Mouse (Mus musculus) liver, postnatal 0 days (tissue): Measurements from ENCODE around the gene Prss1. TPM values are rescaled to one million over a fixed set of nuclear protein-coding genes. Genes with fewer than 3 reads are reported as not detected.
"Not testable (repeated sequence)": the region's sequence is repeated elsewhere in the genome, so short reads cannot be mapped to it uniquely, and the experiment has no call there.

Experiments used
- ATAC-seq: fragments of 200-750 bp; cut with Nextera tagmentation; 2 replicates; pipeline ENCODE4 v1.8.0; 2017; ENCODE audit warnings: mild to moderate bottlenecking, moderate library complexity
- DNase-seq: peaks from one replicate; pipeline ENCODE4 v3.0.0-alpha.2; 2016
- H3K27ac ChIP-seq: fragments of 300-500 bp; sonication (generic); 2 replicates; pipeline ENCODE4 v1.5.1; 2014; ENCODE audit warnings: antibody characterized with exemption, moderate library complexity, mild to moderate bottlenecking, low read depth
- H3K27me3 ChIP-seq: fragments of 300-500 bp; sonication (generic); 2 replicates; pipeline ENCODE4 v1.6.1; 2014; ENCODE audit warnings: low read length, control low read depth, mixed read lengths; ENCODE audit not compliant: insufficient read depth
- H3K36me3 ChIP-seq: fragments of 300-500 bp; sonication (generic); replicated peaks from 2 replicates; pipeline ENCODE4 v1.6.1; 2014; ENCODE audit warnings: mild to moderate bottlenecking, control low read depth, low read length, moderate library complexity, mixed read lengths; ENCODE audit not compliant: insufficient read depth
- H3K4me1 ChIP-seq: fragments of 300-500 bp; sonication (generic); 2 replicates; pipeline ENCODE4 v1.6.1; 2014; ENCODE audit warnings: antibody characterized with exemption, mild to moderate bottlenecking, control low read depth; ENCODE audit not compliant: insufficient read depth
- H3K4me2 ChIP-seq: fragments of 300-500 bp; sonication (generic); 2 replicates; pipeline ENCODE4 v1.6.1; 2014; ENCODE audit warnings: low read depth, mild to moderate bottlenecking, low read length, moderate library complexity, mixed read lengths
- H3K4me3 ChIP-seq: fragments of 300-500 bp; sonication (generic); 2 replicates; pipeline ENCODE4 v1.5.1; 2014; ENCODE audit warnings: low read depth, low read length
- H3K9ac ChIP-seq: fragments of 300-500 bp; sonication (generic); replicated peaks from 2 replicates; pipeline ENCODE4 v1.6.1; 2014; ENCODE audit warnings: mild to moderate bottlenecking, moderate library complexity
- H3K9me3 ChIP-seq: fragments of 300-500 bp; sonication (generic); 2 replicates; pipeline ENCODE4 v1.6.1; 2016; ENCODE audit warnings: mild to moderate bottlenecking, control low read depth, low read length, mixed read lengths
- CTCF ChIP-seq: sonication (generic); IDR thresholded peaks from 2 replicates; pipeline ENCODE4 v1.5.1; 2016; ENCODE audit warnings: antibody characterized with exemption, low read depth
- EP300 ChIP-seq: IDR thresholded peaks from 2 replicates; pipeline ENCODE4 v1.6.1; 2016; ENCODE audit warnings: antibody characterized with exemption, low read depth, mild to moderate bottlenecking
- WGBS: fragments of 180-500 bp; shearing (Covaris S2); extraction: QIAGEN DNeasy Blood & Tissue Kit; methylation state at CpG from one replicate; pipeline ENCODE4 v1.1.7; 2014; ENCODE audit not compliant: insufficient replicate concordance; 5-methylcytosine and 5-hydroxymethylcytosine counted together
- polyA plus RNA-seq: library from polyadenylated mRNA; unstranded; fragments of >200 nt; fragmentation: Nextera tagmentation; extraction: Ambion mirVana; gene quantifications from 2 replicates; pipeline ENCODE4 v1.2.1, GENCODE M21; 2015

Prss1 gene
- 4.4 TPM in 1 of 2 replicates, not detected in the other for polyA plus RNA-seq

DNA sequence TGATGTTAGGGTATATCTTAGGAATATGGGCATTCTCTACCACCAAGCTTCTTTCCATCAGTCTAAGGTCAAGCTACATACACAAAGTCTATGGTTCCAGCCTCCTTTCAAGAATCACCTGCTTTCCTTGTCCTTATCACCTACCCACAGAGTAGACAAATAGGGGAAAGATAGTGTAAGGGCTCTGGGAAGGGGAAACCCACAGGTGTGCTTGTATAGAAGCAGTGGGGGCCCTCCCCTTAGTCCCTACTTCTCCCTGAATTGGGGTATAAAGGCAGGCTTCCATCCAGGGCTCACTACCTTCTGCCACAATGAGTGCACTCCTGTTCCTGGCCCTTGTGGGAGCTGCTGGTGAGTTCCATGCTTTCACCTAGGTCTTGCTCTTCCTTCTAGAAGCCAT, at the start of gene Prss1:
Gene Prss1, plus strand, starts transcription at position 301 of the 400 bp plus-strand sequence.
- H3K36me3 ChIP-seq, H3K27ac ChIP-seq, H3K4me2 ChIP-seq, ATAC-seq, DNase-seq, H3K9me3 ChIP-seq, H3K4me1 ChIP-seq, H3K4me3 ChIP-seq, H3K27me3 ChIP-seq, H3K9ac ChIP-seq: not testable (repeated sequence)

DNA sequence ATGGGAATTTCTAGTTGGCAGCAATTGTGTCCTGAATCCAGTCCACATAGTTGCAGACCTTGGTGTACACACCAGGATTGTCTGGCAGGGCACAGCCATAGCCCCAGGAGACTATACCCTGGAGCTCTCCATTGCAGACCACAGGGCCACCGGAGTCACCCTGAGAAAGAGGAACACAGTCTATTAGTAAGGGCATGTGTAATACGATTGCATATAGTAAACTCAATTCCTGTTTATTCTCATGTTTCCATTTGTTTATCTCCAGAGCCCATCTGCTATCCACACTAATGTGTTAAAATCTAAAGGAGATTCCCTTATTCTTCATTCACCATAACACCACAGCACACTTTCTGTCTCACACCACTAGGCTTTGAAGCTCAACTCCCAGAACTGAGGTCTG, 16.5 kb upstream of the Prss1 start:
- H3K4me2 ChIP-seq, H3K4me3 ChIP-seq, H3K9me3 ChIP-seq, DNase-seq, H3K27me3 ChIP-seq, H3K36me3 ChIP-seq, H3K4me1 ChIP-seq, ATAC-seq, H3K9ac ChIP-seq, H3K27ac ChIP-seq: not testable (repeated sequence)
- WGBS = 61% methylated on average over 2 of the region's 2 CpGs

DNA sequence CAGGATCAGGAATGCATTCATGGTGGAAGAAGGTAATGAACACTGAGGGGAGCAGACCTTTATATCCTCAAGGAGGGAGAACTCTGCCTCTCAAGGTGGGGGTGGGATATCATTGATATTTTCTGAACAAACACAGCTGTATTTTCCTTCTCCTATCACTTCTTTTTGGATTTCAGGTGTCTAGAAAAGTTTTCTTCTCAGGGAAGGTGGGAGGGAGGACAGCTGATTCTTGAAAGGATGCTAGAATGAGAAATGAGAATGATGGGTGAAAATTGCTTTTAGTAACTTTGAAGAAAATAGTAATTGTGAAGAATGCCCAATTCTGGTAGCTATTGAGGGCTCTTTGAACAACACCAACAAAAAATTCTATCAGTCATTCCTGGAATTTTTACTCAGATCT, 12.7 kb upstream of the Prss1 start, which contains the start of gene Gm10334:
Gene Gm10334, minus strand, starts transcription at position 101 of the 400 bp plus-strand sequence.
- not testable (repeated sequence) for H3K27ac ChIP-seq, H3K36me3 ChIP-seq, H3K9me3 ChIP-seq, H3K9ac ChIP-seq, DNase-seq, H3K4me2 ChIP-seq, H3K4me1 ChIP-seq, ATAC-seq, H3K4me3 ChIP-seq, H3K27me3 ChIP-seq

DNA sequence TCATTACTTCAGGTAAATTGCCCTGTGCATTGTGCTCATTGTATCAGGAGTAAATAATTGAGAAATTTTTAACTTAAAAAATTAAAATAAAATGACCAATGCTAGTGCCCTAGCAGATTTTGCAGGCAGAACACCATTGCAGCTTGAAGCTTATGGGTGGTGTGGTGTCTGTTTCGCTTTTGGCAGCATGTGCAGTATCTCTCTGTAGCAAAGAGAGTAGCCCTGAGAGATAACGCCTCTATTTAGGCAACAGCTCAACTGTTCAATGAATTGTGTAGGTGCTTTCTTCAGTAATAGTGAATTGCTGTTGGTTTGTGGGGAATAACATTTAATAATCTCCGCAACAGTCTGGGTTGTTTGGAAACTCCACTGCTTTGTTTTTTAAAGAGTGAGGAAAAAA, 40.6 kb downstream of the Prss1 start:
- H3K9ac ChIP-seq = no peak overlapping the region
- no peaks in the 10 kb centered on the region for H3K27me3 ChIP-seq
- no peak overlapping the region for H3K4me3 ChIP-seq
- WGBS = 67% methylated on average over 3 of the region's 3 CpGs
- no peak for DNase-seq
- no peak overlapping the region for H3K27ac ChIP-seq
- H3K4me2 ChIP-seq = no peak overlapping the region
- TF ChIP-seq EP300 = no peak
- TF ChIP-seq CTCF = no peak
- no peak for ATAC-seq
- H3K9me3 ChIP-seq = no peaks in the 10 kb centered on the region
- no peaks in the 10 kb centered on the region for H3K36me3 ChIP-seq
- H3K4me1 ChIP-seq = no peaks in the 10 kb centered on the region

- Histone ChIP-seq H3K36me3 (no peaks in the 10 kb centered on the region), H3K9ac (no peak overlapping the region), H3K27ac (no peak overlapping the region), H3K4me2 (no peak overlapping the region), H3K4me3 (no peak overlapping the region), H3K27me3 (no peaks in the 10 kb centered on the region), H3K9me3 (no peaks in the 10 kb centered on the region), H3K4me1 (no peaks in the 10 kb centered on the region)
- ATAC-seq = no peak
- 77% methylated on average over 2 of the region's 2 CpGs for WGBS
- DNase-seq = no peak
- TF ChIP-seq EP300 (no peak), CTCF (no peak)
Measured at GRCm38 (mm10) chr6:41504915-41505314, 46.2 kb downstream of the Prss1 start.

- DNase-seq (no peak), ATAC-seq (no peak)
- Histone ChIP-seq H3K9me3 (no peaks in the 10 kb centered on the region), H3K27me3 (no peaks in the 10 kb centered on the region), H3K4me3 (no peak overlapping the region), H3K4me2 (no peak overlapping the region), H3K4me1 (no peaks in the 10 kb centered on the region), H3K9ac (no peak overlapping the region), H3K27ac (no peak overlapping the region), H3K36me3 (no peaks in the 10 kb centered on the region)
- TF ChIP-seq CTCF = peak; percentile 23; the same call in 1 of the 2 replicates
- TF ChIP-seq EP300 = no peak
- WGBS = 60% methylated on average over 6 of the region's 6 CpGs
Measured at GRCm38 (mm10) chr6:41505323-41505722, 46.6 kb downstream of the Prss1 start.

Other genes starting within 250 kb of the Prss1 start
- gene Try4, start 156.7 kb upstream of the Prss1 start, polyA plus RNA-seq = 3.9 TPM in 1 of 2 replicates, not detected in the other
- gene Try5, start 142.1 kb upstream of the Prss1 start, polyA plus RNA-seq = 16.8 TPM in 1 of 2 replicates, not detected in the other
- 2.4 TPM in 1 of 2 replicates, not detected in the other for gene Try10, start 104.8 kb upstream of the Prss1 start, polyA plus RNA-seq
- gene Prss3, start 81.3 kb upstream of the Prss1 start, polyA plus RNA-seq = 3.1 TPM in 1 of 2 replicates, not detected in the other
- gene Gm5771, start 66.6 kb upstream of the Prss1 start, polyA plus RNA-seq = 4.3 TPM in 1 of 2 replicates, not detected in the other
- 2.3 TPM in 1 of 2 replicates, not detected in the other for gene Gm10334, start 12.8 kb upstream of the Prss1 start, polyA plus RNA-seq
- 0.18 and 10.5 TPM in 2 replicates for gene Prss2, start 62.9 kb downstream of the Prss1 start, polyA plus RNA-seq
- gene Ephb6, start 146.6 kb downstream of the Prss1 start, polyA plus RNA-seq = 0.25 and 0.28 TPM in 2 replicates
- gene Trpv6, start 177.5 kb downstream of the Prss1 start, polyA plus RNA-seq = not detected in 2 replicates
- gene Trpv5, start 221.8 kb downstream of the Prss1 start, polyA plus RNA-seq = 0.11 TPM in 1 of 2 replicates, not detected in the other
- not detected in 2 replicates for gene Llcfc1, start 225.5 kb downstream of the Prss1 start, polyA plus RNA-seq
- 58.6 and 66.7 TPM in 2 replicates for gene Kel, start 245.4 kb downstream of the Prss1 start, polyA plus RNA-seq